Mouse (Mus musculus): ENCODE measurements around the gene Pla2g2d. TPM values are rescaled to one million over a fixed set of nuclear protein-coding genes. Genes with fewer than 3 reads are reported as not detected.
A peak's percentile ranks its signal among the peaks of the same experiment; 100 is the strongest.

Gene Pla2g2d
- total and polyA plus RNA-seq, 2 experiments from 2014 or later = not detected

- Histone ChIP-seq H3K27me3 (ENCODE audit: control insufficient read depth, insufficient read depth, low read length) (0 out of 2 replicates have a peak, but pooled peaks cover 3% of the 10 kb centered on the region), H3K4me3 (ENCODE audit: low read depth, low read length) (no peak overlapping the region), H3K36me3 (replicated peaks; ENCODE audit: control insufficient read depth, insufficient read depth, low read length) (no peaks in the 10 kb centered on the region), H3K9me3 (replicated peaks; ENCODE audit: control insufficient read depth, low read length) (no peaks in the 10 kb centered on the region), H3K9ac (replicated peaks; ENCODE audit: low read depth, low read length) (no peak overlapping the region), H3K4me2 (ENCODE audit: low read depth, low read length) (peak overlapping the region; percentile 9; the same call in 1 of the 2 replicates), H3K4me1 (ENCODE audit: control insufficient read depth, insufficient read depth) (0 out of 2 replicates have a peak, but pooled peaks cover 8% of the 10 kb centered on the region), H3K27ac (ENCODE audit: low read depth) (no peak overlapping the region)
- DNase-seq (ENCODE audit: low spot score) (peak; percentile 13), ATAC-seq (ENCODE audit: insufficient read depth, low read depth) (no peak)
- TF ChIP-seq EP300 (IDR thresholded peaks at IDR 0.05; ENCODE audit: low read depth) = no peak
- TF ChIP-seq CTCF (IDR thresholded peaks at IDR 0.05; ENCODE audit: low read depth) = no peak
- 56% methylated on average over 12 of the region's 12 CpGs for WGBS
Observed at GRCm38 (mm10) chr4:138800134-138800744, 24.7 kb downstream of the Pla2g2d start.

- TF ChIP-seq CTCF (IDR thresholded peaks at IDR 0.05; ENCODE audit: low read depth) = no peak
- Histone ChIP-seq H3K9me3 (replicated peaks; ENCODE audit: control insufficient read depth, low read length) (no peaks in the 10 kb centered on the region), H3K27ac (ENCODE audit: low read depth) (no peak overlapping the region), H3K4me3 (ENCODE audit: low read depth, low read length) (no peak overlapping the region), H3K4me2 (ENCODE audit: low read depth, low read length) (no peak overlapping the region), H3K4me1 (ENCODE audit: control insufficient read depth, insufficient read depth) (0 out of 2 replicates have a peak, but pooled peaks cover 8% of the 10 kb centered on the region), H3K27me3 (ENCODE audit: control insufficient read depth, insufficient read depth, low read length) (0 out of 2 replicates have a peak, but pooled peaks cover 3% of the 10 kb centered on the region), H3K9ac (replicated peaks; ENCODE audit: low read depth, low read length) (no peak overlapping the region), H3K36me3 (replicated peaks; ENCODE audit: control insufficient read depth, insufficient read depth, low read length) (no peaks in the 10 kb centered on the region)
- no peak for ATAC-seq (ENCODE audit: insufficient read depth, low read depth)
- DNase-seq (ENCODE audit: low spot score) = no peak
- WGBS = 78% methylated on average over 4 of the region's 4 CpGs
Observed at GRCm38 (mm10) chr4:138801631-138802030, 26.1 kb downstream of the Pla2g2d start.

- DNase-seq (ENCODE audit: low spot score) = no peak
- WGBS = 79% methylated on average over 11 of the region's 11 CpGs
- Histone ChIP-seq H3K36me3 (replicated peaks; ENCODE audit: control insufficient read depth, insufficient read depth, low read length) (no peaks in the 10 kb centered on the region), H3K27ac (ENCODE audit: low read depth) (no peak overlapping the region), H3K4me3 (ENCODE audit: low read depth, low read length) (no peak overlapping the region), H3K4me2 (ENCODE audit: low read depth, low read length) (no peak overlapping the region), H3K9me3 (replicated peaks; ENCODE audit: control insufficient read depth, low read length) (no peaks in the 10 kb centered on the region), H3K4me1 (ENCODE audit: control insufficient read depth, insufficient read depth) (0 out of 2 replicates have a peak, but pooled peaks cover 8% of the 10 kb centered on the region), H3K9ac (replicated peaks; ENCODE audit: low read depth, low read length) (no peak overlapping the region), H3K27me3 (ENCODE audit: control insufficient read depth, insufficient read depth, low read length) (peaks cover 12% of the 10 kb centered on the region)
- ATAC-seq (ENCODE audit: insufficient read depth, low read depth) = no peak
- TF ChIP-seq CTCF (IDR thresholded peaks at IDR 0.05; ENCODE audit: low read depth) = no peak
- no peak for TF ChIP-seq EP300 (IDR thresholded peaks at IDR 0.05; ENCODE audit: low read depth)
Observed at GRCm38 (mm10) chr4:138802917-138803316, 27.4 kb downstream of the Pla2g2d start.

GRCm38 (mm10) chr4:138805248-138805647, 29.7 kb downstream of the Pla2g2d start:
- Histone ChIP-seq H3K36me3 (replicated peaks; ENCODE audit: control insufficient read depth, insufficient read depth, low read length) (no peaks in the 10 kb centered on the region), H3K4me3 (ENCODE audit: low read depth, low read length) (no peak overlapping the region), H3K27ac (ENCODE audit: low read depth) (no peak overlapping the region), H3K9me3 (replicated peaks; ENCODE audit: control insufficient read depth, low read length) (no peaks in the 10 kb centered on the region), H3K4me2 (ENCODE audit: low read depth, low read length) (no peak overlapping the region), H3K4me1 (ENCODE audit: control insufficient read depth, insufficient read depth) (0 out of 2 replicates have a peak, but pooled peaks cover 1% of the 10 kb centered on the region), H3K9ac (replicated peaks; ENCODE audit: low read depth, low read length) (no peak overlapping the region), H3K27me3 (ENCODE audit: control insufficient read depth, insufficient read depth, low read length) (peaks cover 21% of the 10 kb centered on the region)
- DNase-seq (ENCODE audit: low spot score) (no peak), ATAC-seq (ENCODE audit: insufficient read depth, low read depth) (no peak)
- WGBS = 74% methylated on average over 8 of the region's 8 CpGs
- TF ChIP-seq CTCF (IDR thresholded peaks at IDR 0.05; ENCODE audit: low read depth) (no peak), EP300 (IDR thresholded peaks at IDR 0.05; ENCODE audit: low read depth) (no peak)

- Histone ChIP-seq H3K4me2 (ENCODE audit: low read depth, low read length) (no peak overlapping the region), H3K4me1 (ENCODE audit: control insufficient read depth, insufficient read depth) (no peaks in the 10 kb centered on the region), H3K27ac (ENCODE audit: low read depth) (no peak overlapping the region), H3K36me3 (replicated peaks; ENCODE audit: control insufficient read depth, insufficient read depth, low read length) (no peaks in the 10 kb centered on the region), H3K9ac (replicated peaks; ENCODE audit: low read depth, low read length) (no peak overlapping the region), H3K4me3 (ENCODE audit: low read depth, low read length) (no peak overlapping the region), H3K9me3 (replicated peaks; ENCODE audit: control insufficient read depth, low read length) (no peaks in the 10 kb centered on the region), H3K27me3 (ENCODE audit: control insufficient read depth, insufficient read depth, low read length) (peaks cover 30% of the 10 kb centered on the region)
- ATAC-seq (ENCODE audit: insufficient read depth, low read depth) (no peak), DNase-seq (ENCODE audit: low spot score) (no peak)
- TF ChIP-seq CTCF (IDR thresholded peaks at IDR 0.05; ENCODE audit: low read depth) = no peak
- no peak for TF ChIP-seq EP300 (IDR thresholded peaks at IDR 0.05; ENCODE audit: low read depth)
- 71% methylated on average over 8 of the region's 8 CpGs for WGBS
Observed at GRCm38 (mm10) chr4:138806160-138806559, 30.6 kb downstream of the Pla2g2d start.
